Mouse (Mus musculus): ENCODE data around the gene Ppp1r15a.
A peak's percentile ranks its signal among the peaks of the same experiment; 100 is the strongest.

The Ppp1r15a gene

DNA sequence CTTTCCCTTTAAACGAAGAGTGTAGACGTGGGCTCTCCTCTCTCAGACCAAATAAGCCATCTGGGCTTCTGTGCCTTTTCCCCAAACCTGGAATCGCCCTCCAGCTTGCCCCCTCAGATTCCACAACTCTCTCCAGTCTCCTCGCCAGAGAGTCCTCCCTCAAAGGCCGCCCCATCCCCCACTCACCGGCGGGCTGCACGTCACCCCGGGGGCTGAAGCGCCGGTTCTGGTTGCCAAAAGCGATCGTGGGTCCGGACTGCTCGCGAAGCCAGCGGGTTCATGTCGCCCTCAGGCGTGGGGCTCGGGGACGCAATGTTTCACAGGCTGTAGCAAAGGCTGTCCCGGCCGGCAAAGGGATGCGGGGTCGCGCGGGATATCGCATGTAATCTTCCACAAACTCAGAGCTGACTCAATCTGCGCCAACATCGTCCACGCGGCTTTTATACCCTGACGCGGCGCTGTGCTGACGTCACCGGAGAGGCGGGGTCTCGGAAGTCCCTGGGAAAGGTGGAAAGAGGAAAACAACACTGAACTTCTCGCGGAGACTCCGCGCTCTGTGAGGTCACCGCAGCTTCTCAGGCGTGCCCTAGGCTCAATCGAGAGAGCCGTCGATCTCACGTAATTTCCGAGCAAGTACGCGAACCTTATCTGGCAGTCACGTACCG lies at the start of gene Ppp1r15a, which contains the start of gene Plekha4:
TSS of gene Ppp1r15a (minus strand) at position 460 of the 665 bp plus-strand sequence.
TSS of gene Plekha4 (plus strand) at position 522 of the 665 bp plus-strand sequence.
- DNase-seq (ENCODE audit: low spot score): peak; percentile 98

DNA sequence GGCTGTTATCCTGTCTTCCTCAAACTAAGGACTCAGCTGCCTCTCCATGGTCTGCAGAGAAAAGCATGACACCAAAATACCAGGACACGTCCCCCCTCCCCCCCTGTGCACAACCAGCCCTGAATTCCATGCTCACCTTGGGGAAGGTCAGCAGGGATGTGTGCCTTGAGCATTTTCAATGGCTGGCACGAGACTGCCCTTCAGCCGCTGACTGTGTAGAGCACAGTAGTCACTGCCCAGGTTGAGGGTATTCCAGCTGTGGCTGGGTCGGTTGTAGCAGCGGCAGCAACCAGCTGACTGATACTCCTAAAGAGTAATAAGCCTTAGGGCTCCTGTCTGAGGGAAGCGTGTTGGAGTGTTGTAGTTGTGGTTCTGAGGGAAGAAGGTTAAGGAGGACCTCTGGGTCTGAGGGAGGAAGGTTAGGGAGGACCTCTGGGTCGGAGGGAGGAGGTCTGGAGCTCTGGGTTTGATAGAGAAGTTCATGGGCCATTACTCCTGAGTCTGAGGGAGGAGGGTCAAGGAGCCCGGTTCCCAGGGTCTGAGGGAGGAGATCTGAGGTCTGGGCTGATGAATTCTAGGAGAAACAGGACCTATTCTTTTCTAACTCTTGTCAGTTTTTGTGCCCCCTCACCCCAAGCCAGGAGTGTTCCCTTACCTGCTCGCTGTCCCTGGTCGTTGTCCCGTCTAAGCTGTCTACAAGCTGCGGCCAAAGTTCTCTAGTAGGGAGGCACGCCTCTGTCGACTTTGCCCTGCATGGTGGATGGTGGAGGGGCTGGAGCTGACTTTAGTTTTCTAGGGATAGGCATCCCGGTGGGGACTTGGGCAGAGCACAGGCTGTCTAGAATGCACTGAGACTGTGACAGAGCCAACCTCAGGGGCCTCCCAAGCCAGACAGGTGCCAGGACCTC lies 48.7 kb upstream of the Ppp1r15a start:
- no peak for DNase-seq (ENCODE audit: low spot score)

DNA sequence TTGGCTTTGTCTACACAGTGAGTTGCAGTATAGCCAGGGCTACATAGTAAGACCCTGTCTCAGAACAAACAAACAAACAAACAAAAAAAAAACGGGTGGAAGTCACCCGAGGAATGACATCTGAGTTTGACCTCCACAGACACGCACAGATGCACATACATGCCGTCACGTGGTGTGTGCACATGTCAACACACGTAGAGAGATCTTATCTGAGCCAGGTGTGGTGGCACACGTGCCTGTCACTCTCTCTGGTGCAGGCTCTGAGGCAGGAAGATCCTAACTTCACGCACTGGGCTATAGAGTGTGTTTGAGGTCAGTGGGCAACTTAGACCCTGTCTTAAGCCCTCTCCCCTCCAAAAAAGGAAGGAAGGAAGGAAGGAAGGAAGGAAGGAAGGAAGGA lies 47.9 kb upstream of the Ppp1r15a start:
- DNase-seq (ENCODE audit: low spot score): peak; percentile 75

DNA sequence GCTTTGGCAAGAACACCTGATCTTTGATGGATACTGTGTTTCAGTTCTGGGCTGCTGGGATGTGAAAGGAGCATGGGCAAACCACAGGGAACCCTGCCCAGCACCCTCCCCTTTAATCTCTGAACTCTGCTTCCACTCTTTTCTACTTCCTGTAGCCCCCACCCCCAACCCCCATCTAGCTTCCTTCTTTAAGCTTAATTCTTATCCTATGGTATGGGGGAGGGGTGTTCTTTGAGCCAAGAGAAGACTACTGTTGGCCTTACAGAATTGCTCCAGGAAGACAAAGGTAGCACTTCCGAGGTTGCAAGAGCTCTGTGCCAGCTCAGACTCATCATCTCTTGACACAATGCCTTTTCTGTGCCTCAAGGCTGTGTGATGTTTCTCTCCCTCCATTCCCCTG lies 45.9 kb upstream of the Ppp1r15a start:
- no peak for DNase-seq (ENCODE audit: low spot score)

DNA sequence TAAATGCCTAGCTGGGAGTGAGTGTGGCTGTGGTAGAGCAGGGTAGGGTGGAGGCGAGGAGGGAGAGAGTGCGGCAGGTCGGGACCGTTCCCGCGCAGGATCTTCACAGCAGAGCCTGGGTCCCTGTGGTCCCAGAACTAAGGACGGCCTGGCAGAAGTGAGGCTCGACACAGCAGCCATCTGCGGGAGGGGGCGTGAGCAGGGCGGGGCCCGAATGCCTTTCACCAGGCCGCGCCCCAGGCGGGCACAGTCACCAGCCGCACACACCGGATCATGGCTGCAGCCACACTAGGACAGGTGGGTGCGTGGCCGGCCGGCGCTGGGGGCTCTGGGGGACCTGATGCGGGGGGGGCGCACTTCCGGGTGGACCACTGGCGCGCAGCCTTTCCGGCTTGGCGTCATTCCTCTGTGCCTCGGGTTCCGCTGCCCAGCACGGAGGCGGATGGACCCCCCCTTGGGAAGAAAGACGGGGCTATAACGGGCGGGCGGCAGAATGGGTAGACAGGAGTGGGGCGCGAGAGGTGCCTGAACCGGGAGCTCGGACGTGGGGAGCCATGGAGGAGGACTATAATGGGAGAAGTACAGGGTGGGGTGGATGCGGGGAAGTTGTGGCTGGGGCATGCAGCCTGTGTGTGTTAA lies 44.2 kb upstream of the Ppp1r15a start, which contains the start of gene Bcat2:
TSS of gene Bcat2 (plus strand) at position 51 of the 639 bp plus-strand sequence.
- peak; percentile 77 for DNase-seq (ENCODE audit: low spot score)

DNA sequence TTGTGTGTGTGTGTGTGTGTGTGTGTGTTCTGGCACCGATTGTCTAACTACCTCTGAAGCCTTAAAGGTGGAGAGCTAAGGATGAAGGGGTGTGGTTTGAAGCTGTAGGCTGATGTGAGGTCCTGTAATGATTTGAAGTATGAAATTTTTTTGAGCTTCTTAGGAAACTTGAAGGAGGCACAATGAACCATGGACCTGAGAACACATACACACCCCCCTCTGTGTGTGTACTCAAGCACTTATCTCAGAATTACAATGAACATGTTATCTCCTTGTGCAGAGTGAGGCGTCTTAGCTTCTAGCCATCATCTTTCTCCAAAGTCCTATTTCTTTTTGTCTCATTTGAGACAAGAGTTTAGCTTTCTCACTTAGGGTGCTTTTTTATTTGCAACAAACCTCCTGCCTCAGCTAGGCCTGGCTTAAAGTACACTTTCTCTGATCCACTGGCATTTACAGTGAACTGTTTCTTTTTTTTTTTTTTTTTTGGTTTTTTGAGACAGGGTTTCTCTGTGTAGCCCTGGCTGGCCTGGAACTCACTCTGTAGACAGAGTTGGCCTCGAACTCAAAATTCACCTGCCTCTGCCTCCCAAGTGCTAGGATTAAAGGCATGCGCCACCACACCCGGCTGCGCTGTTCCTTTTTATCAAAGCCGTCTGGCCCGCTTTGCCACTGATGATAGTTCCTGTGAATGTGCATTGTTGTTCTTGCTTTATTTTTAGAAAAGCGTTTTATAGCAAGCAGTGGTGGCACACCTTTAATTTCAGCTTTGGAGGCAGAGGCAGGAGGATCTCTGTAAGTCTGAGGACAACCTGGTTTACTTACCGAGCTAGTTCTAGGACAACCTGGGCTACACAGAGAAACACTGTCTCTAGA lies 42.8 kb upstream of the Ppp1r15a start:
- DNase-seq (ENCODE audit: low spot score): no peak

DNA sequence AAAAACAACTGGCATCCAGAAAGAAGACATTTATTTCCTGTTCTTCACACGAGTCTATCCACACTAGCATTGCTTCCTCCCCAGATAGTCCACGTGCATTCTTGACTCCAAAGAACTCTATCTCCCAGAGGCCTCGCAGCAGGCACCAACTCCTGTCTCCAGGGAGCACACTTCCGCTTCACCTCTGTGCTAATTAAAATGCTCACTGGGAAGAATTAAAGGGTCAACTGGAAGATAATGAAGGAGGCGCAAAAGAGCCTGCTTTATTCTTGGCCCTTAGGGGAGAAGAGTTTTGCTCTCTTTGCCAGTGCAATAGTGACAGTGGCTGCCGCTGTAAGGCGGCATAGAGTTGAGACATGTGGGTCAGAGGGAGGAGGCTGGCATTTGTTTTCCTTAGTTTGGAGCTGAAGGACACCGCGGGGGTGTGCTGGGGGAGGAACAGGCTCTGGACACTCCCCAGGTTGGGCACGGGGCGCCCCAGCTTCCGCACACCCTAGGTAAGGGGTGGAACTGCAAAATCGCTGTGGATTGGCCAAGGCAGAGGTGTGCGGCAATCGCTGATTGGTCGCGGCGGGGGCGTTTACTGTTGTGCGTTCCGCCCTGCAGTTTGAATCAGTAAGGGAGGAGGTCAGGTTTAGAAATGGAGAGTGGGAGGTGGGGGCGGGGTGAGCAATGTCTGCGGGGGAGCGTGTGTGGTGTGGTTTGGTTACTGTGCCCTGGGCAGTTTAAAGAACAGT lies 41.9 kb upstream of the Ppp1r15a start:
- DNase-seq (ENCODE audit: low spot score): peak; percentile 85

DNA sequence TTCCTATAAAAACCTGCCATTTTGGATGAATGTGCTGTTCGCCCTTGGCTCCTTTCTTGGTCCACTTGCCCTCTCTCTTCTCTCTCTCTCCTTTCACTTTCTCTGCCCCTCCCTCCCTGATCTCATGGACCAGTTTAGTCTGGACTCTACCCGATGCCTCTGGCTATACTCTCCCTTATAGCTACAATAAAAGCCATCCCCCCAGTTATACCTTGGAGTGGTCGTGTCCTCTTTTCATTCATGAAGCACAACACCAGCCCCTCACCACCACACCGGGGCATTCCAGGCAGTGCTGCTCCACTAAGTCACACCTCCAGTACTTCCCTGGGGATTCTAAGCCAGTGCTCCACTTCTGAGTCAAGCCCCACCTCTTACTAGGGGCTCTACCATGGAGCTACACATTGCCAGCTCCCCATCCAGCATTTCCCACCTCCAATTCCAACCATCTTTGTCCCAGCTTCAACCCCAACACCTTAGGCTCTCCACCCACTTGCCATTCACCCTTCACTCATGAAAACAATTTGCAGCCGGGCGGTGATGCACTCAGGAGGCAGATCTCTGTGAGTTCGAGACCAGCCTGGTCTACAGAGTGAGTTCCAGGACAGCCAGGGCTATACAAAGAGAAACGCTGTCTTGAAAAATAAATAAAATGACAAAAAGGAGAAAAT lies 41.2 kb upstream of the Ppp1r15a start:
- no peak for DNase-seq (ENCODE audit: low spot score)

DNA sequence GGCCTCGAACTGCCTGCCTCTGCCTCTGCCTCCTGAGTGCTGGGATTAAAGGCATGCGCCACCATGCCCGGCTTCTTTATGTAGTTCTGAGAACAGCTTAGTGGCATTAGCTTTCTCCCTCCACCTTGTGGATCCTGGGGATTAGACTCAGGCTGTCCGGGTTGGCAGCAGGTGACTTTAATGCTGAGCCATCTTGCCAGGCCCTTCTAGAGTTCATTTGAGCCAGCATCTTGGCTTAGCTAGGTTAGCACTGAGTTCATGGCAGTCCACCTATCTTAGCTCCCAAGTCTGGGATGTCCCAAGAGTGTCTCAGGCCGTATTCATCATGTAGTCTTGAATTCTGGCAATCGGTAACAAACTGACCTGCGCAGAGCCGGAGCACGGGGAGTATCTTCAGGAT lies 39.4 kb upstream of the Ppp1r15a start:
- DNase-seq (ENCODE audit: low spot score): no peak

DNA sequence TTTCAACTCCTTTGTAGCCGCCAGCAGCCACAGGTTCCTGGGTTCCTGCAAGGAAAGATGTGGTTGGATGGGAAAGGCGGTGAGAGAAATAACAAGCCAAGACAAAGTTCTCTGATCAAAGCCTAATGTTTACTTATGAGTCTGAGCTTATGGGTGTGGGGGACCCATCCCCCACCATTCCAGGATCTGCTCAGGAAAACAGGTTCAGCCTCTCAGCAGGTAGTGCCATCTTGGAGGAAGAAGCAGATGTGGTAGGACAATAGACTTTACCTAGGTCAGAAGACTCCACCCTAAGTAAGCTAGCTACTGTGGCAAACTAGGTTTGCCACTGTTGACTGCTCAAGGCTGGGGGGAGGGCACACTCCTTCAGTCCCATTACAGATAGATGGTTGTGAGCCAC lies 38.7 kb upstream of the Ppp1r15a start:
- DNase-seq (ENCODE audit: low spot score): no peak

DNA sequence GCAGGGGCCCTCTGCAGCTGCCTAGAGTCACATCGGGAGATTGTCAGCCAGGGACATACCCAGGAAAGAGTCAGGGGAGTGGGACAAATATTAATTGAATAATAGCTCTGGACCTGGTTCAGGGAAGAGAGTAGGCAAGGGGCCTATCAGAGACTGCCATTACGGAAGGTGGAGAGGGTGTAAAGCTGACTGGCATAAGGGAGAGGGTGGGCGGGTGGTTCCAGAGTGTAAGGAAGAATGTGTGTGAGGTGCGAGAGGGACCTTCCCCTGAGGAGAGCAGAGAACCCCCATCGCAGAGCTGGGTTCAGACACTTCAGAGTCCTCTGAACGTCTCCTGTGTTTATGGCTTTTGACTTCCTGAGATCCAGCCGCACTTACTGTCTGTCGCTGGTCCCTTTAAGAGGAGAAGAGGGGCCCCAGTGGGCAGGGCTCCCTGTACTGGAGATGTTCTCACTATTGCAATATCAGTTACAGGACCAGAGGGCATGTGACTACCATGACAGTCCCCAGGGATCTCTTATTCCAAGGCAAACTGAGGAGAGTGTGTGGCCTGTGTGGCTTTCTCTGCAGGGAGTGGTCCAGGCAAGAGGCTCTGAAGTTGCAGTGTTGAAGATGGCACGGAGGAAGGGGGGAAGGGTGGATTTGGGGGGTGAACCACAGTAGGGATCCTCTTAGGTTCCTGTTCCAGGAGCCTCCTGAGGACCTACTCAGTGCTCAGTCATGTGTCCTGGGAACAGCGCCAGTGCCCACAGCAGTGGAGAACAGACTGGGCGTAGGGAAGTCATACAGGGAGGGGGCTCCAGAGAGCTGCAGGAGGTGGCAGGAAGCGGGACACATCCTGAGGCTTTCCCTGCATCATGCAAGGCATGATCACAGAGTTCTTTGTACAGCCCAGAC lies 35.8 kb upstream of the Ppp1r15a start:
- no peak for DNase-seq (ENCODE audit: low spot score)

DNA sequence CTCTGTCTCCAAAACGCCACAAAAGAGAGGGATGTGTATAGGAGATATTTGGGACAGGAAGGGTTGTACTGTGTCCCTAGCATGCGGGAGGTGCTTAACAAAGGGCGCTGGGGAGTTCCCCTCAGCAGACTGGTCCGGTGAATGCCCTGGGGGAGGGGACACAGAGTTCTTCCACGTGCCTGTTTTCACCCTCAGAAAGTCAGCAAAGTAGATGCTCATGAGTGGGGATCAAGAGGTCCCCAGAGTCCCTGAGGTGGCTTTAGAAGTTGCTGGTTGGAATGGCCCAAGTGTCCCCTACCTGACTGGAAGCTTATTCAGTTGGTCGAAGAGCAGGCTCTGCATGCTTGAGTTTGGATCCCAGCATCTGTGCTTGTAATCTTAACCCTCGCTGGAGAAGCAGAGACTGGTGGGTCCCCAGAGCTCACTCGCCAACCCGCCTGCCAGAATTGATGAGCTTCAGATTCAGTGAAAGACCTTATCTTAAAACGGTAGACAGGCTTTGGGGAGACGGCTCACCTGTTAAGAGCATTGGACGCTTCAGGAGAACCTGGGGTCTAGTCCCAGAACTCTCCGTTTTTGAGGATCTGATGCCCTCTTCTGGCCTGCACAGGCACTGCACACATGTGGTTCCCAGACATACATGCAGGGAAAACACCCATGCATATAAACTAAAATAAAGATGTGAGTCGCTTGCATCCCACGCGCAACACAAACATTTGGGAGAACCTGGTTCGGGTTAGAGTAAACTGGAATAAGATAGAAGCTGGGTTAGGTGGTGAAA lies 35.0 kb upstream of the Ppp1r15a start:
- DNase-seq (ENCODE audit: low spot score): peak; percentile 78

DNA sequence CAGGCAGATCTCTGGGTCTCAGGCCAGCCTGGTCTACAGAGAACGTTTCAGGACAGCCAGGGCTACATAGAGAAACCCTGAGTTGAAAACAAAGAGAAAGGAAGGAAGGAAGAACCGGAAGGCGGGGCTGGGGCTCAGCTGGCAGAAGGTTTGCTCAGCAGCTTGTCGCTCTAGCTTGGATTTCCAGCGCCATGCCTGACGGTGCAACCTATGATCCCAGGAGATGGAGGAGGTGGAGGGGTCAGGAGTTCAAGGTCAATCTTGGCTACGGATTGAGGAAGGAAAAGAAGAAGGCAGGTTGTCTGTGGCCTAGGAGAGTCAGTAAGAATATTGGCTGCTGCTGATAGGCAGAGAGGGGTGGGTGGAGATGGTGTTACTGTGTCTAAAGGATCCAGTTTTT lies 34.2 kb upstream of the Ppp1r15a start:
- peak; percentile 13 for DNase-seq (ENCODE audit: low spot score)

DNA sequence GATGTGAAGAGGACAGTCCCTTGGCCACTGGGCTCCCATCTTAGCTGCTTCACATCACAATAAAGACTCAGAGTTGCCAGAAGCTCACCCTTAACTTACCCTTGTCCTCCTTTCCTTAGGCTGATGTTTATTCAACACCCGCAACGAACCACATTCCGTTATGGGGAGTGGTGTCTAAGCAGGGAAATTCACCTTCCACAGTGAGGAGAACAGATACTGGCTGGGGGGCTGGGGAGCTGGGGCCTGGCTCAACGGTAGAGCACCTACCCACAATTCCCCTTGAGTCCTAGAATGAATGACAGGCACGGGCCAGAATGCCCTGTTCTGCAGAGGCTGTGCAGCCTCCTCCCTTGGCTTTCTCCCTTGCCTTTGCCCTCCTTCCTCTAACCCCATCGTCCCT lies 32.8 kb upstream of the Ppp1r15a start:
- DNase-seq (ENCODE audit: low spot score): no peak

DNA sequence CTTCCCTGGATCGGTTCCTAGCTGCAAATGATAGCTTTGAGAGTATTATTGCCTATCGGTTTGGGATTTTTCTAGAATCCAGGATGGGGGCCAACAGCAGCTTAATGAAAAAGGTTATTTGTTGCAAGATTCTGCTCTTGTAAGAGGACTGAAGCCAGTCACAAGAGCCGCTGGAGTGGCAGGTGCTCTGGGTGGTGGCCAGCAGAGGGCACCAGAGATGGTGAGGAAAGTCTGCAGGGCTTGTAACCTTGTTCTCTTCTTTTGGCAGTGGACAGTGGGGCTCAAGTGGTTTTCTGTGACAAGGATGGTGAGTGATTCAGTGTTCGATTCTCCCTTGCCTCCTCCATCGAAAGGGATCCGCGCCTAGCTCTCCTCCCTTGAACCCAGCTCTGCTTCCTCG lies 29.7 kb upstream of the Ppp1r15a start:
- peak; percentile 77 for DNase-seq (ENCODE audit: low spot score)

DNA sequence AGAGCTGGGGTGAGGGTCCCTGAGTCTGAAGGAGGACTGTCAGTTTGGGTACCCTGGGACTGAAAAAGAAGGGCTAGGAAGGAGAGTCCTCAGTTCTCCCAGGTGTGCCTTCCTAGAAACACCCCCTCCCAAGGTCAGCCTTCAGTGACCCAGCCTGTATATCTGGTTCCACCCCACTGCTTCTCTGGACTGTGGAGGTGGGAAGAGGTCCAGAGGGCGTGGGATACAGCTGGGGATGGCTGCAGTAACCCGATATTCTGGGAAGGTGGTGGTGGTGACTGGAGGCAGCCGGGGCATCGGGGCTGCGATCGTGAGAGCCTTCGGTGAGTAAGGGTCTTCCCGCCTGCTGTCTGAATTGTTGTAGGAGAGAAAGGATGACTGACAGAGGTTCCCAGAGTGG lies 28.7 kb upstream of the Ppp1r15a start, which contains the start of gene Hsd17b14:
TSS of gene Hsd17b14 (plus strand) at position 150 of the 400 bp plus-strand sequence.
- no peak for DNase-seq (ENCODE audit: low spot score)

DNA sequence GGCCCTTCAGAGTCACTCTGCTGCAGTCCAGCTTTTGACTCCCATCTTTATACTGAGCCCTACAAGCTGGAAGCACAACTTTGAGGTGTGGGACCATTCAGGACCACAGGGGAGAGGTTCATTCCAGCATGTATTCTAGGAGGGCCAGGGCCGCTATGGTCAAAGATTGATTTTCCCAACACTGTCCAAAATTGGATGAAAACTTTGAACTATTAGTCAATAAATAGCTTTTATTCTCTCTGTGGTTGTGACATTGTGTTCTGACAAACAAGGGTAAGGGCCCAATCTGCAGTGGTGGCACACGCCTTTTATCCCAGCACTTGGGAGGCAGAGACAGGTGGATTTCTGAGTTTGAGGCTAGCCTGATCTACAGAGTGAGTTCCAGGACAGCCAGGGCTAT lies 27.9 kb upstream of the Ppp1r15a start:
- no peak for DNase-seq (ENCODE audit: low spot score)

DNA sequence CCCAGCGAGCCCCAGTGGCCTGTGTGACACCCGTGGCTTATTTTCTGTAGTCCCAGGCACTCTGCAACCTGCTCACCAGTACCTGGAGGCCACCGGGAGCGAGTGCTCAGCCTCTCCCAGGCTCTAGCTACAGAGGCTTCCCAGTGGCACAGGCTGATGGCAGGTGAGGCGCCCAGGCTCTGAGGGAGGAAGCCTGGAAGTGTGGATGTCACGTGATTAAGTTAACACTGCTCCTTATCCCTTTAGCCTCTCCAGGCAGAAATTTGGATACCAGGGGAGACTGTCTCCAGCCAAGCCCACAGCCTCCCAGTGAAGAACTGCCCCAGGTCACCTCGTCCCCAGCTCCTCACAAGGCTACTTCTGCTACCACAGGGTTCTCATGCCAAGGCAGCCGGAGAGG lies 27.5 kb upstream of the Ppp1r15a start:
- DNase-seq (ENCODE audit: low spot score): no peak

DNA sequence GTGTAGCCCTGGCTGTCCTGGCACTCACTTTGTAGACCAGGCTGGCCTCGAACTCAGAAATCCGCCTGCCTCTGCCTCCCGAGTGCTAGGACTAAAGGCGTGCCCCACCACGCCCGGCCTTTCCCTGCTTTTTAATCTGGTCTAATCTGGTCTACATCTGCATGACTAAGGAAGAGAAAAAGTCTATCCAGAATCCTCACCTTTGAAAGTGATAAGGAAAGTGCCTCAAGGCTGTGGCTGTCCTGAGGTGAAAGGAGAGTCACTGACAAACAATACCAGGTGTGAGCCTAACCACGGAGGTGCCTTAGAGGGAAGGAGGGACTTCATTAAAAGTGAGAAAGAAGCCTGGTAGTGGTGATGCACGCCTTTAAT lies 25.4 kb upstream of the Ppp1r15a start:
- no peak for DNase-seq (ENCODE audit: low spot score)
